Mouse (Mus musculus) layer of hippocampus, adult 8-10 months (tissue): ENCODE data around the gene Cog7. TPM values are rescaled to one million over a fixed set of nuclear protein-coding genes. Genes with fewer than 3 reads are reported as not detected.

Experiments
- DNase-seq, 2 experiments: peaks; one replicate each; pipeline ENCODE4 v3.0.0; 2022; ENCODE audit warnings: low spot score in 2 of 2
- total RNA-seq, 4 experiments: library from RNA; stranded (reverse); gene quantifications; 2 replicates each; pipeline ENCODE4 v1.2.4; 2022

The Cog7 gene
- total RNA-seq, 4 experiments from 2014 or later: 41.5 to 47.1 (median 43.7) TPM

- DNase-seq: no peak
Measured at GRCm38 (mm10) chr7:121899940-121900339, 81.6 kb downstream of the Cog7 start.

- DNase-seq: peak in 1 of 2 experiments; percentile 13
Measured at GRCm38 (mm10) chr7:121899311-121899710, 82.2 kb downstream of the Cog7 start.

GRCm38 (mm10) chr7:121896689-121897088 lies 84.8 kb downstream of the Cog7 start:
- no peak for DNase-seq

- DNase-seq: peak; percentile 39 to 45
Measured at GRCm38 (mm10) chr7:121890636-121891360, 90.7 kb downstream of the Cog7 start.

GRCm38 (mm10) chr7:121880246-121880645 lies 101.3 kb downstream of the Cog7 start:
- DNase-seq: no peak

GRCm38 (mm10) chr7:121874784-121875183 lies 106.7 kb downstream of the Cog7 start:
- DNase-seq: no peak

GRCm38 (mm10) chr7:121873998-121874397 lies 107.5 kb downstream of the Cog7 start:
- no peak for DNase-seq

GRCm38 (mm10) chr7:121871631-121872030 lies 109.9 kb downstream of the Cog7 start:
- DNase-seq: no peak

- DNase-seq: no peak
Measured at GRCm38 (mm10) chr7:121864858-121865585, 116.5 kb downstream of the Cog7 start, which contains the start of gene Scnn1b. Gene Scnn1b (plus strand): TSS chr7:121865038.

GRCm38 (mm10) chr7:121858939-121859338 lies 122.6 kb downstream of the Cog7 start:
- no peak for DNase-seq

GRCm38 (mm10) chr7:121857177-121857884 lies 124.2 kb downstream of the Cog7 start:
- DNase-seq: no peak

GRCm38 (mm10) chr7:121848537-121849168 lies 132.9 kb downstream of the Cog7 start:
- DNase-seq: no peak

GRCm38 (mm10) chr7:121845964-121846363 lies 135.5 kb downstream of the Cog7 start:
- no peak for DNase-seq

- no peak for DNase-seq
Measured at GRCm38 (mm10) chr7:121842234-121842633, 139.3 kb downstream of the Cog7 start.

- peak; percentile 46 to 48 for DNase-seq
Measured at GRCm38 (mm10) chr7:121840810-121841209, 140.7 kb downstream of the Cog7 start.

- peak; percentile 30 to 31 for DNase-seq
Measured at GRCm38 (mm10) chr7:121836827-121837226, 144.7 kb downstream of the Cog7 start.

GRCm38 (mm10) chr7:121835392-121835791 lies 146.1 kb downstream of the Cog7 start:
- no peak for DNase-seq
